Mouse (Mus musculus): ENCODE measurements around the gene Rad51b. TPM values are rescaled to one million over a fixed set of nuclear protein-coding genes. Genes with fewer than 3 reads are reported as not detected.

Gene Rad51b
- total and polyA plus RNA-seq, 2 experiments from 2014 or later = 1.4 to 1.8 TPM

DNA sequence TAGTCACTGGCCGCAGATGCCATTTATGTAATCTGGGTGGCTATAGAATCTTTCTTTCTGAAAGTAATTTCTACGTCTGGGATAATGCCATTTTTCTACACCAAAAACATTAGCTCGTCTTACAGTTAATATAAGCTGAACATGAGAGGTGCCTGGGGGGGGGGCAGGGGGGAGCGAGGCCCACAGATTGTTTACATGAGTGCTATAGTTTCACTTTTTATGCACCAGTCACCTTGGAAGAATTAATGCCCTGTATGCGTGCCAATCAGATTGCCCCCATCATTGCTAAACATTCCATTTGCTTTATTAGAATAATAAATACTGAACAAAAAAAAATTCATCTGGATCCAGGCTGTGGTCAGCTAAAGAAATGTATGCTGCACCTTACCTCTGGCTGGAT lies 323.6 kb downstream of the Rad51b start:
- Histone ChIP-seq H3K4me2 (ENCODE audit: low read depth, low read length) (no peak overlapping the region), H3K27me3 (ENCODE audit: control insufficient read depth, insufficient read depth, low read length) (no peaks in the 10 kb centered on the region), H3K4me1 (ENCODE audit: control insufficient read depth, insufficient read depth) (no peaks in the 10 kb centered on the region), H3K27ac (ENCODE audit: low read depth) (no peak overlapping the region), H3K4me3 (ENCODE audit: low read depth, low read length) (no peak overlapping the region), H3K9ac (replicated peaks; ENCODE audit: low read depth, low read length) (no peak overlapping the region), H3K36me3 (replicated peaks; ENCODE audit: control insufficient read depth, insufficient read depth, low read length) (no peaks in the 10 kb centered on the region), H3K9me3 (replicated peaks; ENCODE audit: control insufficient read depth, low read length) (no peaks in the 10 kb centered on the region)
- DNase-seq (ENCODE audit: low spot score) = no peak
- ATAC-seq (ENCODE audit: insufficient read depth, low read depth) = no peak
- 85% methylated on average over 5 of the region's 5 CpGs for WGBS
- TF ChIP-seq EP300 (IDR thresholded peaks at IDR 0.05; ENCODE audit: low read depth) = no peak
- TF ChIP-seq CTCF (IDR thresholded peaks at IDR 0.05; ENCODE audit: low read depth) = no peak

DNA sequence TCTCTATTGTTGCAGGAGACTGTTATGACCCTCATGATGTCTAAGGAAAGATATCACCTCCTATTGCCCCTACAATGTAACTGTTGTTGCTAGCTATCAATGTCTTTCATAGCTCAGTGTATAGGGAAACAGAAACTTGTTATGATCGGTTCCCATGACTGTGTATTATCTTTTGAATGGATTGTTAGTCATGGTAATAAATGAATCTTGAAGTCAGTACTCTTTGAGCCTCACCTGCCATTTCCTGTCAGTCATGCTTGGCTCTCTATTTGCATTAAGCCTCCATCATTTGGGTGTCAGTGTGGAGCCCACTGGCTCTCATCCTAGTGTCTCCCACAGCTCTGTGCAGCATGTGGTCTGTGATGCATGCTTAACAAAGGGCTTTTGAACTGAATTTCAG lies 326.2 kb downstream of the Rad51b start:
- Histone ChIP-seq H3K4me2 (ENCODE audit: low read depth, low read length) (no peak overlapping the region), H3K4me1 (ENCODE audit: control insufficient read depth, insufficient read depth) (no peaks in the 10 kb centered on the region), H3K36me3 (replicated peaks; ENCODE audit: control insufficient read depth, insufficient read depth, low read length) (no peaks in the 10 kb centered on the region), H3K9ac (replicated peaks; ENCODE audit: low read depth, low read length) (no peak overlapping the region), H3K4me3 (ENCODE audit: low read depth, low read length) (no peak overlapping the region), H3K27me3 (ENCODE audit: control insufficient read depth, insufficient read depth, low read length) (no peaks in the 10 kb centered on the region), H3K27ac (ENCODE audit: low read depth) (no peak overlapping the region), H3K9me3 (replicated peaks; ENCODE audit: control insufficient read depth, low read length) (no peaks in the 10 kb centered on the region)
- 91% methylated on average over 1 of the region's 1 CpGs for WGBS
- ATAC-seq (ENCODE audit: insufficient read depth, low read depth) (no peak), DNase-seq (ENCODE audit: low spot score) (no peak)
- TF ChIP-seq CTCF (IDR thresholded peaks at IDR 0.05; ENCODE audit: low read depth) (no peak), EP300 (IDR thresholded peaks at IDR 0.05; ENCODE audit: low read depth) (no peak)

DNA sequence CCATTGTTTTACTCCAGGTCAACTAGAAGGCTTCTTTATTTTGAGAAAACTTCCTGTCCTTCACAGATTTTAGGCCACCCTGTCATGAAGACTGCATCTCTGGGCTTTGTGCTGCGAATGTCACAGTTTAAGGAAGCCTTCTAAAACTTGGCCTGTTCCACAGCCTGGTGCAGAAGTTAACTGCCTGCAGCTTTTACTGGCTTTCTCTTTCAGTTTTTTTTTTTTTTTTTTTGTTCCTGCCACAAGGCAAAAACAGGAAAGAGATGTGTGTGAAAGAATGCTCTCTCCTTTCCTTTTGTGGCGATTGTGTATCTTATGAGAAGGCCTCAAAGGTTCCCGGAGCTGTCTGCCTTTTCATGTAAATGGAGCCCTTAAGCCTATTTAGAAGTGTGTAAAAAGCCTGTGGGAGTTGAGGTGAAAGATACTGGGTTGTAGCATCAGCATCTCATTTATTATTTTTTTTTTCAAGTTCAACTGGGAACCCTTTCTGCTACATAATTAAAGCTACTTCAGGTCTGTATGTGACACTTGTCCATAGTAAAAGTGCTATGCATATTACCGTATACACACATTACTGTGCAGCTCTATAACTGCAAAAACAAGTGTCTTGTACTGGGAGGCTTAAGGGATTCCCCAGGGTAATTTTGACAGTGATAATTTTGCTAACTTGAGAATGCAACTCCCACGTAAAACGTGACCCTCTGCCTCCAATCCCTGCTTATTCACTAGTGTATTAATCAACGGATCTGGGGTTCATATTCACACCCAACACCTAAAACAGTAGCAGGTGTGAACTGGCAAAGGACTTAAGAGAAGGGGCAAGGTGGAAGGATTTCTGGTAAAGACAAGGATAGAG lies 328.8 kb downstream of the Rad51b start:
- DNase-seq (ENCODE audit: low spot score) (peak; percentile 26), ATAC-seq (ENCODE audit: insufficient read depth, low read depth) (no peak)
- no peak overlapping the region for H3K9ac ChIP-seq (replicated peaks; ENCODE audit: low read depth, low read length)
- WGBS = 49% methylated on average over 7 of the region's 7 CpGs
- TF ChIP-seq EP300 (IDR thresholded peaks at IDR 0.05; ENCODE audit: low read depth) (no peak), CTCF (IDR thresholded peaks at IDR 0.05; ENCODE audit: low read depth) (no peak)
- H3K4me1 ChIP-seq (ENCODE audit: control insufficient read depth, insufficient read depth) = no peaks in the 10 kb centered on the region; the same call in 1 of the 2 replicates
- H3K9me3 ChIP-seq (replicated peaks; ENCODE audit: control insufficient read depth, low read length) = no peaks in the 10 kb centered on the region
- peak overlapping the region; percentile 15 for H3K27ac ChIP-seq (ENCODE audit: low read depth)
- H3K4me2 ChIP-seq (ENCODE audit: low read depth, low read length) = no peak overlapping the region
- H3K4me3 ChIP-seq (ENCODE audit: low read depth, low read length) = no peak overlapping the region
- no peaks in the 10 kb centered on the region for H3K36me3 ChIP-seq (replicated peaks; ENCODE audit: control insufficient read depth, insufficient read depth, low read length)
- H3K27me3 ChIP-seq (ENCODE audit: control insufficient read depth, insufficient read depth, low read length) = no peaks in the 10 kb centered on the region

DNA sequence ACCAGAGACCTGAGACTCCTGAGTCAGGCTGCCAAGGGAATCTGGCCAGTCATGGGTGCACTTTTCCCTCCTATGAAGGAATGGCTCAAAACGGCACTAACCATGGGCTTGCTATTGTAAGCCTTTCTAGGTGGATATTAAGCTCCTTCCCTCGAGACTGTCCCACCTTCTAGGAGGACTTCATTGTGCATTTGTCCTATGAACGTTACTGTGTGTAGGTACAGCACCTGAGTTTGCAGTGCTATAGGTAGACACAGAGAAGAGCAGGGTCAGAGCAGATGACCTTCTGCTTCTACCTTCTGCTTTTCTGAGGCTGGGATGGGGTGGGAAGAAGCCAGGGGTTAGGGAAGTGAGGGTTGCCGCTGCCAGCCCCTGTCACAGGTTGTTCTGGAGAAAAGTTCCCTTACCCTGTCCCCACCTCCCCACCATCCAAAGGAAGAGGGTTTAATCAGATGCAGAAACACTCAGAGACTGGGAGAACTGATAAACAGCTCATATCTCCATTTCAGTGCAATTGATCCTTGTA lies 329.5 kb downstream of the Rad51b start:
- Histone ChIP-seq H3K9ac (replicated peaks; ENCODE audit: low read depth, low read length) (no peak overlapping the region), H3K4me1 (ENCODE audit: control insufficient read depth, insufficient read depth) (no peaks in the 10 kb centered on the region; the same call in 1 of the 2 replicates), H3K27ac (ENCODE audit: low read depth) (peak overlapping the region; percentile 15; the same call in 1 of the 2 replicates), H3K4me2 (ENCODE audit: low read depth, low read length) (no peak overlapping the region), H3K4me3 (ENCODE audit: low read depth, low read length) (no peak overlapping the region), H3K27me3 (ENCODE audit: control insufficient read depth, insufficient read depth, low read length) (no peaks in the 10 kb centered on the region), H3K9me3 (replicated peaks; ENCODE audit: control insufficient read depth, low read length) (no peaks in the 10 kb centered on the region), H3K36me3 (replicated peaks; ENCODE audit: control insufficient read depth, insufficient read depth, low read length) (no peaks in the 10 kb centered on the region)
- DNase-seq (ENCODE audit: low spot score) = no peak
- 73% methylated on average over 4 of the region's 4 CpGs for WGBS
- ATAC-seq (ENCODE audit: insufficient read depth, low read depth) = no peak
- TF ChIP-seq EP300 (IDR thresholded peaks at IDR 0.05; ENCODE audit: low read depth) = no peak
- no peak for TF ChIP-seq CTCF (IDR thresholded peaks at IDR 0.05; ENCODE audit: low read depth)

DNA sequence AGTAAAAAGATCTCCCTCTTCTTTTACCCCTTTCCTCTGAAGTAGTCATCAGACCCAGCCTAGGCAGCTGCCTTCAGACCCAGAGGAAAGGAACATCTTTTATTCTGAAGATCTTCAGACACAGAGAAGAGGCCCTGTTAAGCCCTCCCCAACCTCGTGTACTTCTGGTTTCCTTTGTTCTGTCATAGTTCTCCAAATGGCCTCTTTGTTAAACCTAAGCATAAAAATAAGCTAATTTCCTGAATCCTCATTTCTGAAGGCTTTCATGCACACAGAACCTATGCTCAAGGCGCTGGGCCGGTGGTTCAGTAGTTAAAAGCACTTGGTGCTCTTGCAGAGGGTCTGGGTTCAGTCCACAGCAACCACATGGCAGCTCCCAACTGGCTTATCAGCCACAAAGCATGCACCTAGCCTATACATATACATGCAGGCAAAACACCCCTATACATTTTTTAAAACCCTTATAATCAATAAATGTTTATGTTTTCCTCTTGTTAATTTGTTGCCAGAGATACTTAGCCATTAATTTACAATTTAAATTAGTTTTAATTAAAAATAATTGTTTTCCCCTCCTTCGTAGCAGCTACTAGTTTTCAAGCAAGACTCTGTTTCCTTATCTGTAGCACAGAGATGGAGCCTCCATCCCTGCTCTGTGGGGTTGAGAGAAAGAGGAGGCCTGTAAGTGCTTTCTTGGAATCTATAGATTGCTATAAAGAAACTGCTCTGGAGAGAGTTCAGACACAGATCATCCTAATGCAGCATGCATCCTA lies 330.5 kb downstream of the Rad51b start:
- TF ChIP-seq EP300 (IDR thresholded peaks at IDR 0.05; ENCODE audit: low read depth) (no peak), CTCF (IDR thresholded peaks at IDR 0.05; ENCODE audit: low read depth) (no peak)
- DNase-seq (ENCODE audit: low spot score) (no peak), ATAC-seq (ENCODE audit: insufficient read depth, low read depth) (no peak)
- no peak overlapping the region for H3K4me3 ChIP-seq (ENCODE audit: low read depth, low read length)
- no peaks in the 10 kb centered on the region for H3K36me3 ChIP-seq (replicated peaks; ENCODE audit: control insufficient read depth, insufficient read depth, low read length)
- no peaks in the 10 kb centered on the region; the same call in 1 of the 2 replicates for H3K4me1 ChIP-seq (ENCODE audit: control insufficient read depth, insufficient read depth)
- 62% methylated on average over 4 of the region's 4 CpGs for WGBS
- 0 out of 2 replicates have a peak overlapping the region, but pooled peaks have one; percentile 22 for H3K27ac ChIP-seq (ENCODE audit: low read depth)
- no peak overlapping the region for H3K4me2 ChIP-seq (ENCODE audit: low read depth, low read length)
- no peaks in the 10 kb centered on the region for H3K9me3 ChIP-seq (replicated peaks; ENCODE audit: control insufficient read depth, low read length)
- no peak overlapping the region for H3K9ac ChIP-seq (replicated peaks; ENCODE audit: low read depth, low read length)
- no peaks in the 10 kb centered on the region for H3K27me3 ChIP-seq (ENCODE audit: control insufficient read depth, insufficient read depth, low read length)
